Mouse (Mus musculus): ENCODE results near the gene Rai14.

DNA sequence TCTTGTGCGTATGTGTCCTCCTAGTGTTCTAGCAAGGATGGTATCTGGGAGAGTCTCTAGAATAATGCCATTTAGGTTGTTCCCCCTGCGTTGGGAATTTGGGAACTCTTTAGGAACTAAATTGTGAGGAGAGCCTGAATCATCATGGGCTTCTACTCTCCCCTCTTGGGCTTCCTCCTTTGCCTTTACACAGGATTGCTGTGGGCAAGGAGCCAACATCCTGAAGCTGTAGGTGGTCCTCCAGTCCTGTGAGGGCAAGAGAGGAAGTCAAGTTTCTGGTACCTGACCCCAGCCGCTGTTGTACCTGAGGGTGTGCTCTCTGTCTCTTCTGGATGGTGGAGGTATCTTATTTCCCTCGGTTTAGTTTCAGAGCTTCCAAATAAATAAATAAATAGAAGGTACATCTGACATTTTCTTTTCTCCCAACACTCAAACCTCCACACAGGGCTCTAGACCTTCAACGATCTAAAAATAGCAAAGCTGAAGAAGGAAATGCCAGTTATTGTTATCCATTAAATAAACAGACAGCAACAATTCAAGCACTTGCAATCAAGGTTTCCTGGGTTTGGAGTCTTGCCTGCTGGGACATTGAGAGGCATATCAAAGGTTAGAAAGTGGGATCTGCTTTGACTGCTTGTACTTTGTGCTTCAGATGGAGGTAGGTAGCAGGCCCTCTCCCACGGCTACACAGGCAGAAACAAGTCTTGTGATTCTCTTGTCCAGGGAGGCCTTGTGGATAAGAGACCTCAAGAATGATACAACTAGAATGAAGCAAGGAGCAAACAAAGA, 24.1 kb upstream of the Rai14 start:
- TF ChIP-seq POLR2A (IDR thresholded peaks at IDR 0.05; ENCODE audit: low read depth, low read length) (no peak), CTCF (IDR thresholded peaks at IDR 0.05; ENCODE audit: extremely low read depth, insufficient read length, insufficient replicate concordance, low read depth, low read length) (no peak)

Data from small intestine, adult 2 months (tissue).